Mouse (Mus musculus): ENCODE data around the gene Vamp8. TPM values are rescaled to one million over a fixed set of nuclear protein-coding genes. Genes with fewer than 3 reads are reported as not detected.

The Vamp8 gene
- polyA plus RNA-seq, 1 experiment from 2014 or later: 81.7 TPM

- Histone ChIP-seq H3K36me3 (no peaks in the 10 kb centered on the region), H3K4me1 (peaks cover 16% of the 10 kb centered on the region), H3K4me3 (0 out of 2 replicates have a peak overlapping the region, but pooled peaks have one; percentile 61), H3K27me3 (ENCODE audit: low read depth, poor library complexity, severe bottlenecking) (peaks cover 17% of the 10 kb centered on the region), H3K27ac (no peak overlapping the region), H3K9me3 (replicated peaks) (no peaks in the 10 kb centered on the region)
- DNase-seq (ENCODE audit: low spot score): no peak
- WGBS: 86% methylated on average over 8 of the region's 8 CpGs
Observed at GRCm38 (mm10) chr6:72378510-72379234, 11.8 kb downstream of the Vamp8 start.

DNA sequence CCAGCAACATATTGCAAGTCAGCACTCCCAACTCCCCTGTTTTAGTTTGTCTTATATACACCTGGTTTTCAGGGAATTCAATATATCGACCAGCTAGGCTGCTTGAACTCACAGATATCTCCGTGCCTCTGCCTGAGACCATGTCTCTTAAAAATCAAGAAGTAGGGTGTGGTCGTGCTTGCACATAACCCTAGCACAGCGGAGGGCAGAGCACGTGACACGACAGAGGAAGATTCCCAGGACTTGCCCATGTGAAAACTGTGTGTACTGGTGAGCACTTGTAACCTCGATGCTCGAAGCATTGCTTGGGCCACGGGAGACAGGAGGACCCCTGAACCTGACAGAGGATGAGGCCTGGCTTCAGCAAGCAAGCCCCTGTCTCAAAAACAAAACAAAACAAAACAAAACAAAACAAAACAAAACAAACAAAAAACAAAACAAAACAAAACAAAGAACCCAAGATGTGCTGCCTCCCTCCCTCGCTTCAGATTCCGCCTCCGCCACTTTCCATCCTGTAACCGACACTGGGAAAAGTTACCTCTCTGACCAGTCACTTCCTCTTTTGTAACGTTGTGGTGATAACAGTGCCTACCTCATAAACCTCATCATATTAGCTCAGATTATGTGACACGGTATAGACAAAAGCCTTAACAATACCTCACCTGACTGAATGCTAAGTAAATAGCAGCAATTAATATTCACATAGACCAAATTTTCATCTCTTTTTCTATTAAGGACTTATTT, 15.5 kb downstream of the Vamp8 start:
- DNase-seq (ENCODE audit: low spot score): no peak
- Histone ChIP-seq H3K27ac (no peak overlapping the region), H3K27me3 (ENCODE audit: low read depth, poor library complexity, severe bottlenecking) (peaks cover 14% of the 10 kb centered on the region), H3K36me3 (no peaks in the 10 kb centered on the region), H3K4me3 (no peak overlapping the region), H3K9me3 (replicated peaks) (no peaks in the 10 kb centered on the region), H3K4me1 (peaks cover 26% of the 10 kb centered on the region)
- WGBS: 87% methylated on average over 15 of the region's 15 CpGs

- H3K9me3 ChIP-seq (replicated peaks): no peaks in the 10 kb centered on the region
- no peaks in the 10 kb centered on the region for H3K36me3 ChIP-seq
- H3K27ac ChIP-seq: no peak overlapping the region
- H3K27me3 ChIP-seq (ENCODE audit: low read depth, poor library complexity, severe bottlenecking): peaks cover 6% of the 10 kb centered on the region
- H3K4me3 ChIP-seq: no peak overlapping the region
- no peak for DNase-seq (ENCODE audit: low spot score)
- H3K4me1 ChIP-seq: peaks cover 19% of the 10 kb centered on the region; the same call in 1 of the 2 replicates
- 77% methylated on average over 7 of the region's 7 CpGs for WGBS
Observed at GRCm38 (mm10) chr6:72374206-72374605, 16.3 kb downstream of the Vamp8 start.

DNA sequence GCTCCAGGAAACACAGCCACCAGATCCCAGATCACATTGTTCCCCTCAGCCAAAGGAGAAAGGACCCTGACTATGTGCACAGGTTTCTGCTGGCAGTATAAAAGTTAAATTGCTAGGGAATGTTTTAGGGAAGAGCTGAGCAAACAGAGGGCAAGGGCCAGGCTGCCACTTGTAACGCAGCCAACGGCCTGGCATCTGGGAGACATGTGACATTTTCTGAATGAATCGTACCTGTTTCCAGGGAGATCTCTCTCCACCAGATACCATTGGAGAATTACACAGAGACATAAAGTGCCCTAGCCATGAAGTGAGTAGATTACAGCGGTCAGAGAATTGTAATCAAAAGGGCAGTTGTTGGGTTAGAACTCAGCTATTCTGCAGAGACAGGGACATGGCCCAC, 17.3 kb downstream of the Vamp8 start:
- no peaks in the 10 kb centered on the region for H3K36me3 ChIP-seq
- no peaks in the 10 kb centered on the region for H3K27me3 ChIP-seq (ENCODE audit: low read depth, poor library complexity, severe bottlenecking)
- H3K4me1 ChIP-seq: peaks cover 16% of the 10 kb centered on the region; the same call in 1 of the 2 replicates

GRCm38 (mm10) chr6:72371571-72371970, 18.9 kb downstream of the Vamp8 start:
- H3K27ac ChIP-seq: 0 out of 2 replicates have a peak overlapping the region, but pooled peaks have one; percentile 37
- 35% methylated on average over 1 of the region's 1 CpGs for WGBS

More for the DNA sequence above, 17.3 kb downstream of the Vamp8 start:
- DNase-seq (ENCODE audit: low spot score): no peak
- WGBS: 91% methylated on average over 4 of the region's 4 CpGs
- H3K27ac ChIP-seq: no peak overlapping the region; the same call in 1 of the 2 replicates
- no peaks in the 10 kb centered on the region for H3K9me3 ChIP-seq (replicated peaks)
- no peak overlapping the region for H3K4me3 ChIP-seq

DNA sequence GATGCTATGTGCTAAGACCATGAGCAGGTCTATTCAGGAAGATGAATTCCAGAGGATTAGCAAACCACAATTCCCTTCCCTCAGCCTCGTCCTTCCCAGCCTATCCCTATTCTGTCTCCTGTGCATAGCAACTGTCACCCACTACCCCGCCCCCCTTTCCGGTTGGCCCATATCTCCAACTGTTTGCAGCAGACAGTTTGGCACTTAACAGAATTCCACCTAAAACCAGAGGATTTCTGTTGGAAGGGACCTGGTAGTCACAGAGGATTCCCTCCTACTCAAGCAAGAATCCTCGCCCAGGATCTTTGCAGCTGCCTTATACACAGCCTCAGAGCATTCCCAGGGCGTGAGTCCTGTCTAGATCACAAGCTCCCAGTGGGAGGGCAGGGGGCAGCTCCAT, 19.4 kb downstream of the Vamp8 start:
- H3K27ac ChIP-seq: 0 out of 2 replicates have a peak overlapping the region, but pooled peaks have one; percentile 37
- no peaks in the 10 kb centered on the region for H3K9me3 ChIP-seq (replicated peaks)
- no peaks in the 10 kb centered on the region for H3K36me3 ChIP-seq
- no peaks in the 10 kb centered on the region for H3K27me3 ChIP-seq (ENCODE audit: low read depth, poor library complexity, severe bottlenecking)
- H3K4me1 ChIP-seq: peaks cover 16% of the 10 kb centered on the region; the same call in 1 of the 2 replicates
- no peak for DNase-seq (ENCODE audit: low spot score)
- WGBS: 55% methylated on average over 5 of the region's 5 CpGs
- H3K4me3 ChIP-seq: no peak overlapping the region

More at GRCm38 (mm10) chr6:72371571-72371970, 18.9 kb downstream of the Vamp8 start:
- Histone ChIP-seq H3K9me3 (replicated peaks) (no peaks in the 10 kb centered on the region), H3K4me3 (no peak overlapping the region), H3K27me3 (ENCODE audit: low read depth, poor library complexity, severe bottlenecking) (no peaks in the 10 kb centered on the region), H3K36me3 (no peaks in the 10 kb centered on the region), H3K4me1 (peaks cover 16% of the 10 kb centered on the region; the same call in 1 of the 2 replicates)
- no peak for DNase-seq (ENCODE audit: low spot score)

GRCm38 (mm10) chr6:72370091-72370490, 20.4 kb downstream of the Vamp8 start:
- no peak overlapping the region for H3K27ac ChIP-seq
- 85% methylated on average over 12 of the region's 12 CpGs for WGBS
- no peak overlapping the region for H3K4me3 ChIP-seq
- H3K4me1 ChIP-seq: peaks cover 16% of the 10 kb centered on the region; the same call in 1 of the 2 replicates
- no peak for DNase-seq (ENCODE audit: low spot score)
- no peaks in the 10 kb centered on the region for H3K36me3 ChIP-seq
- no peaks in the 10 kb centered on the region for H3K9me3 ChIP-seq (replicated peaks)
- no peaks in the 10 kb centered on the region for H3K27me3 ChIP-seq (ENCODE audit: low read depth, poor library complexity, severe bottlenecking)

- H3K27ac ChIP-seq: no peak overlapping the region
- 82% methylated on average over 4 of the region's 4 CpGs for WGBS
- peaks cover 16% of the 10 kb centered on the region; the same call in 1 of the 2 replicates for H3K4me1 ChIP-seq
- H3K9me3 ChIP-seq (replicated peaks): no peaks in the 10 kb centered on the region
- H3K4me3 ChIP-seq: no peak overlapping the region
- H3K36me3 ChIP-seq: no peaks in the 10 kb centered on the region
- DNase-seq (ENCODE audit: low spot score): no peak
- H3K27me3 ChIP-seq (ENCODE audit: low read depth, poor library complexity, severe bottlenecking): no peaks in the 10 kb centered on the region
Observed at GRCm38 (mm10) chr6:72369557-72369956, 20.9 kb downstream of the Vamp8 start.

- 77% methylated on average over 4 of the region's 4 CpGs for WGBS
- DNase-seq (ENCODE audit: low spot score): no peak
- Histone ChIP-seq H3K9me3 (replicated peaks) (no peaks in the 10 kb centered on the region), H3K36me3 (no peaks in the 10 kb centered on the region), H3K27me3 (ENCODE audit: low read depth, poor library complexity, severe bottlenecking) (no peaks in the 10 kb centered on the region), H3K27ac (no peak overlapping the region), H3K4me3 (no peak overlapping the region), H3K4me1 (peaks cover 16% of the 10 kb centered on the region; the same call in 1 of the 2 replicates)
Observed at GRCm38 (mm10) chr6:72367460-72367974, 23.0 kb downstream of the Vamp8 start.

GRCm38 (mm10) chr6:72366844-72367443, 23.6 kb downstream of the Vamp8 start, which contains the start of gene Rnf181:
Gene Rnf181, minus strand, starts transcription at chr6:72366956.
- no peaks in the 10 kb centered on the region for H3K9me3 ChIP-seq (replicated peaks)
- no peak within 1 kb of the TSS for H3K4me3 ChIP-seq
- no peak within 1 kb of the TSS for H3K27ac ChIP-seq
- DNase-seq (ENCODE audit: low spot score): no peak
- 79% methylated on average over 4 of the region's 4 CpGs for WGBS
- H3K4me1 ChIP-seq: peaks cover 16% of the 10 kb centered on the region; the same call in 1 of the 2 replicates
- no peaks in the 10 kb centered on the region for H3K27me3 ChIP-seq (ENCODE audit: low read depth, poor library complexity, severe bottlenecking)
- no peaks in the 10 kb centered on the region for H3K36me3 ChIP-seq

DNA sequence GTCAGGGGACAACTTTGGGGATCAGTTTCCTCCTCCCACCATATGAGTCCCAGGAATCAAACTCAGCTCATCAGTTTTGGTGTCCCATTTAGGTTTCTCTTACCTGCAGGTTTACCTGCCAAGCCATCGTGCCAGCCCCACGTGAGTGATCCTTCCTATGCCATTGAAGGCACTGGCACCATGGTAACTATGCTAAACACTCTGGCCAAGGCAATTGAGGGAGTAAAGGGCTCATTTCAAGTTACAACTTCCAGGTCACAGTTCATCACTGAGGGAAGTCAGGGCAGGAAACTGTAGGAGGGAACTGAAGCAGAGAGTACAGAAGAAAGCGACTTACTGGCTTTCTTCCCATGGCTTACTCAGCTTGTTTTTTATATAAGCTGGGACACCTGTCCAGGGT, 24.2 kb downstream of the Vamp8 start:
- no peaks in the 10 kb centered on the region for H3K36me3 ChIP-seq
- H3K27me3 ChIP-seq (ENCODE audit: low read depth, poor library complexity, severe bottlenecking): no peaks in the 10 kb centered on the region
- H3K4me1 ChIP-seq: peaks cover 16% of the 10 kb centered on the region
- 68% methylated on average over 3 of the region's 3 CpGs for WGBS
- H3K4me3 ChIP-seq: no peak overlapping the region
- H3K27ac ChIP-seq: no peak overlapping the region
- no peak for DNase-seq (ENCODE audit: low spot score)
- H3K9me3 ChIP-seq (replicated peaks): no peaks in the 10 kb centered on the region

- no peaks in the 10 kb centered on the region for H3K27me3 ChIP-seq (ENCODE audit: low read depth, poor library complexity, severe bottlenecking)
- no peak overlapping the region for H3K4me3 ChIP-seq
- no peaks in the 10 kb centered on the region for H3K9me3 ChIP-seq (replicated peaks)
- DNase-seq (ENCODE audit: low spot score): no peak
- H3K36me3 ChIP-seq: peaks cover 8% of the 10 kb centered on the region
- WGBS: 76% methylated on average over 6 of the region's 6 CpGs
- H3K4me1 ChIP-seq: peaks cover 13% of the 10 kb centered on the region
- H3K27ac ChIP-seq: no peak overlapping the region
Observed at GRCm38 (mm10) chr6:72364985-72365384, 25.5 kb downstream of the Vamp8 start.

Data from limb, embryonic 10.5 days (tissue).